Mouse (Mus musculus): ENCODE data around the gene Map3k20. TPM values are rescaled to one million over a fixed set of nuclear protein-coding genes. Genes with fewer than 3 reads are reported as not detected.
A peak's percentile ranks its signal among the peaks of the same experiment; 100 is the strongest.

Map3k20 gene
- polyA plus RNA-seq, 1 experiment from 2014 or later = 6.9 TPM

DNA sequence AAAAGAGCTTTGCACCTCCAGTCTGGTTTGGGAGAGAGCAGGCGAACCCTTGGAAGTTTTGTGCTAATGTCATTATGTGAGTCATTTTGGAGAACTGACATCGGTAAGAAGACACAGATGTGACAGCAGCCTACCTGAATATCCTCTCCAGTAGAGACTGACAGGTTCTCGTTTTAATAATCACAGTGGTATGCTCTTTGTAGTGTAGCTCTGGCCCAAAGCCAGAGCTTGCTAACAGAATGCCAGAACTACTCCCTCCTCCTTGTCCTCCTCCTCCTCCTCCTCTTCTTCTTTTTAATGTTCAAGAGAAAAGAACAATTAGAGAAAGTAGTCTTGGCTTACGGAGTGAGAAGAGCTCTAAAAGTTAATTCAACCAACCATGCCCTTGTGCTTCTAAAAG lies 31.6 kb upstream of the Map3k20 start:
- Histone ChIP-seq H3K36me3 (replicated peaks) (no peaks in the 10 kb centered on the region), H3K4me3 (no peak overlapping the region), H3K27me3 (ENCODE audit: poor library complexity, severe bottlenecking) (no peaks in the 10 kb centered on the region), H3K4me1 (peaks cover 37% of the 10 kb centered on the region), H3K27ac (peak overlapping the region; percentile 48; the same call in 1 of the 2 replicates), H3K9me3 (no peaks in the 10 kb centered on the region)
- WGBS = 77% methylated on average over 4 of the region's 4 CpGs
- no peak for DNase-seq (ENCODE audit: extremely low spot score, low spot score)

DNA sequence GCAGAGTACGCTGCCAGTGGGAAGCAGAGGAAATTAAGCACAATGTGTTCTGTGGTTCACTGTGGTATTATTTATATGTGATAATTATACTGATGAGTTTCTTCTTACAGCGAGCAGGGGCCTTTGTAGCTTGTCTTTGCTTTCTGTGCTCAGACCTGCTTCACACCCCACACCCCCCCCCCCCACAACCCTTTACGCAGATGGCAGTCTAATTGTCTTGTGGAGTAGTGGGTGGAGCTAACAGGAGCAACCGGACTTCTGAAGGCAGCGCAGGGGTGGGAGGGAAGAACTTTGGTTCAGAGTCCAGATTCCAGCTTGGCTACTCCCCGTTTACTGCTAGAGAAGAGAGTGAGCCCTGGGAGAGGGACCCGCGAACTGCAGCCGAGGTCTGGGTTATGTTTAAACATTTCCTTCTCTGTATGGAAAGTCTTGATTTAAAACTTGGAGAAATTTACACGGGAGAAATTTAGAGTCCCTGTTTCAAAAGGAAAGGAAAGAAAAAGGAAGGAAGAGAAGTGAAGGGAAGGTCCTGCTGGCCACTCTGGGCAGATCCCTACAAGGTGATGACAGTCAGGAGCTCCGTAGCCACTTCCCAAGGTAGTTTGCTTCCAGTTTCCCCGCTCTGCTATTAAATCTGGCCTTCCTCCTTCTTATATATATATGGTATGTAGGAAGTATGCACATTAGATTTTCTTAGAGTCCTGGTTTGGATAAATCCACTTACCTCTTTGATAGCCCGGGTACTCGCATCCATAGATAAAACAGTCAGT lies 30.4 kb upstream of the Map3k20 start:
- H3K4me3 ChIP-seq = peak overlapping the region; percentile 18; the same call in 1 of the 2 replicates
- peak; percentile 49 for DNase-seq (ENCODE audit: extremely low spot score, low spot score)
- no peaks in the 10 kb centered on the region for H3K36me3 ChIP-seq (replicated peaks)
- no peaks in the 10 kb centered on the region for H3K27me3 ChIP-seq (ENCODE audit: poor library complexity, severe bottlenecking)
- peaks cover 33% of the 10 kb centered on the region for H3K4me1 ChIP-seq
- 47% methylated on average over 14 of the region's 14 CpGs for WGBS
- peak overlapping the region; percentile 51; the same call in 1 of the 2 replicates for H3K27ac ChIP-seq
- H3K9me3 ChIP-seq = no peaks in the 10 kb centered on the region

DNA sequence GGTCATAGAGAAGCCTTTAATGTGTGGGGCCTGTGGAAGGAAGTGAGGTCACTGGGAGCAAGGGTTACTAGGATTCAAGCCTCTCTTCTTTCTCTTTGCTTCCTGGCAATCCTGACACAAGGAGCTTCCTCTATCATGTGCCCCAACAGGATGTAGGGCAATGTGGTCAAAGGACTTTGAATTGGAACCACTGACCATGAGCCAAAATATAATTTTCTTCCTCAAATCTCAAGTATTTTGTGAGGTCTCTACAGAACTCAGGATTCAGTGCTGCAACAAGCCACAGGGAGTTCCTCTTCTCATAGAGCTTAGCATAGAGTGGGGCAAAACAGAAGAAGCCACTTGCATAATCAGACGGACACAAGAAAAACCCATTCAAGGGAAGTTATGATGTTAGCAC lies 24.7 kb upstream of the Map3k20 start:
- H3K9me3 ChIP-seq = no peaks in the 10 kb centered on the region
- DNase-seq (ENCODE audit: extremely low spot score, low spot score) = no peak
- H3K4me3 ChIP-seq = no peak overlapping the region
- H3K4me1 ChIP-seq = peaks cover 8% of the 10 kb centered on the region
- H3K27ac ChIP-seq = no peak overlapping the region
- no peaks in the 10 kb centered on the region for H3K36me3 ChIP-seq (replicated peaks)
- no peaks in the 10 kb centered on the region for H3K27me3 ChIP-seq (ENCODE audit: poor library complexity, severe bottlenecking)
- WGBS = 89% methylated on average over 1 of the region's 1 CpGs

GRCm38 (mm10) chr2:72262814-72263480 lies 22.5 kb upstream of the Map3k20 start:
- DNase-seq (ENCODE audit: extremely low spot score, low spot score) = no peak
- H3K36me3 ChIP-seq (replicated peaks) = no peaks in the 10 kb centered on the region
- no peaks in the 10 kb centered on the region for H3K27me3 ChIP-seq (ENCODE audit: poor library complexity, severe bottlenecking)
- H3K27ac ChIP-seq = no peak overlapping the region
- WGBS = 92% methylated on average over 6 of the region's 6 CpGs
- H3K9me3 ChIP-seq = no peaks in the 10 kb centered on the region
- H3K4me3 ChIP-seq = no peak overlapping the region
- no peaks in the 10 kb centered on the region for H3K4me1 ChIP-seq

GRCm38 (mm10) chr2:72267390-72267789 lies 18.0 kb upstream of the Map3k20 start:
- 88% methylated on average over 6 of the region's 6 CpGs for WGBS
- Histone ChIP-seq H3K9me3 (no peaks in the 10 kb centered on the region), H3K4me1 (no peaks in the 10 kb centered on the region), H3K27ac (no peak overlapping the region), H3K36me3 (replicated peaks) (no peaks in the 10 kb centered on the region), H3K4me3 (no peak overlapping the region), H3K27me3 (ENCODE audit: poor library complexity, severe bottlenecking) (no peaks in the 10 kb centered on the region)
- DNase-seq (ENCODE audit: extremely low spot score, low spot score) = no peak

DNA sequence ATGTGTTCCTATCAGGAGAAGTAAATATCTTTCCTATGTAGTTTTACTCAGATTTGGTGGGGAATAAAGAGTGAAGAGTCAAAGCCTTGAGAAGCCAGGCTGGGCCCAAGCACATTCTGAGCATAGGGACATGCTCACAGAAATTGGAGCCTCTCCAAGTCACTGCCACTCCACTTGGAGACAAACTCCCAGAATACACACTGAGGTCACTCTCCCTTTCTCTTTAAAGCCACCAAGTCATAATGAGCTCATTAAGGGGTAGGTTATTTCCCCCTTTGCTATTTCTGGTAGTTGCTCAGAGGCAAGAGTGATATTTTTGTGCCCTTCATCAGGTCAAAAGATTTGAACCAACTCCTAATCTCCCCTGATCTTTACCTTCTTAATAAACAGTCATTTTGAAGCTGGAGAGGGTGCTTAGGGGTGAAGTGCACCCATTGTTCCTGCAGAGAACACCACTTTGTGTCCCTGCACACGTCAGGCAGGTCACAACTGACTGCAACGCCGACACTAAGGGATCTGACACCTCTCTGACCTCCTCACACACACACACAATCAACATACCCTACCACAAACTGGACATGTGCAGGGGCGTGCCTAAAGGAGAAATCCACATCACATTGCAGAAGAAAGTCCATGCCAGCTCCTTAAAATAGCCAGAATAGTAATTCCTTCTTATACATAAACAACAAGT lies 15.6 kb upstream of the Map3k20 start:
- WGBS = 76% methylated on average over 4 of the region's 4 CpGs
- DNase-seq (ENCODE audit: extremely low spot score, low spot score) = no peak
- Histone ChIP-seq H3K9me3 (no peaks in the 10 kb centered on the region), H3K36me3 (replicated peaks) (no peaks in the 10 kb centered on the region), H3K27ac (no peak overlapping the region), H3K4me1 (no peaks in the 10 kb centered on the region), H3K27me3 (ENCODE audit: poor library complexity, severe bottlenecking) (no peaks in the 10 kb centered on the region), H3K4me3 (no peak overlapping the region)

DNA sequence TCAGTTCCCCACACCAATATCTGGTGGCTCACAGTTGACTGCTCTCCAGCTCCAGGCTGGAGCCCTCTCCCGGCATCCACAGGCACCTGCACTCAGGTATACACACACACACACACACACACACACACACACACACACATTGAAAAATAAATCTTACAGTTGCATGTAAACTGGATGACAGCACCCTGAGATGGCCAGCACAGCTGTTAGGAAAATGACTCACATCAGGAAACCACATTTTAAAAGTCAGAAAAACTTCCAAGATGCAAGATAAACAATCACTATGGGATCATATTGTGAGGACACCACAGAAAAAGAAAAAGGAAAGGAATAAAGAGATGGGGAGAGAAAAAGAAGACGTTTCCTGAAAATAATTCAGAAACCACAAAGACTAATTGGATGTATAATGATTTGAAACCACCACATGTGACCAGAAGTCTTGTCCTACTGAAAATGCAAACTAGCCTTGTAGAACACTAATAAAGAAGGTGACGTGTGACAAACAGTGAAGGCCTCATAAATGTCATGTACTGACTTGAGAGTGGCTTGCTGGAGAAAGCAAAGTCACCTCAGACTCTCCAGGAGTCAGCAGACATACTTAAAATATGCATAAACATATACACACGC lies 7.1 kb upstream of the Map3k20 start:
- H3K4me3 ChIP-seq = no peak overlapping the region
- no peaks in the 10 kb centered on the region for H3K4me1 ChIP-seq
- H3K27ac ChIP-seq = no peak overlapping the region
- H3K9me3 ChIP-seq = no peaks in the 10 kb centered on the region
- H3K27me3 ChIP-seq (ENCODE audit: poor library complexity, severe bottlenecking) = peaks cover 9% of the 10 kb centered on the region; the same call in 1 of the 2 replicates
- H3K36me3 ChIP-seq (replicated peaks) = no peaks in the 10 kb centered on the region
- DNase-seq (ENCODE audit: extremely low spot score, low spot score) = no peak
- WGBS = 88% methylated on average over 4 of the region's 4 CpGs

- no peak for DNase-seq (ENCODE audit: extremely low spot score, low spot score)
- H3K4me1 ChIP-seq = peaks cover 4% of the 10 kb centered on the region
- 96% methylated on average over 5 of the region's 5 CpGs for WGBS
- H3K4me3 ChIP-seq = no peak overlapping the region
- no peaks in the 10 kb centered on the region for H3K9me3 ChIP-seq
- H3K27me3 ChIP-seq (ENCODE audit: poor library complexity, severe bottlenecking) = peaks cover 26% of the 10 kb centered on the region
- no peaks in the 10 kb centered on the region for H3K36me3 ChIP-seq (replicated peaks)
- H3K27ac ChIP-seq = no peak overlapping the region
Measured at GRCm38 (mm10) chr2:72280524-72280923, 4.9 kb upstream of the Map3k20 start.

DNA sequence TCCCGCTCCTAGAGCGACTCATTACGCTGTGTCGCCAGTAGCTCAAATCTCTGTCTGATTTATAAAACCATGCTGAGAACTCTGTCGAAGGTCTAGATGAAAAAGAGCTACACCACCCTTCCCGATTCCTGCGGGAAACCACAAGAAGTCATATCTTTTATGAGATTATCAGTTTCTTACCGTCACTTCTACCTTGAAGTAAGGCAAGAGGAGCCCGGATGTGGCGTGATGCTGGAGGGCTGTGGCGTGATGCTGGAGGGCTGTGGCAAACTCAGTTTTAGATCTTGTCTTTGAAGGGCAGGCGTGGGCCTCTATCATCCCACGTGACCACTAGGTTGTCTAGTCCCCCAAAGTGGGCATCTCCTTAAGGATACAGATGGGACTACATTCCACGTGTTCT lies 3.5 kb upstream of the Map3k20 start:
- H3K36me3 ChIP-seq (replicated peaks) = no peaks in the 10 kb centered on the region
- H3K4me3 ChIP-seq = no peak overlapping the region
- H3K27ac ChIP-seq = no peak overlapping the region
- H3K9me3 ChIP-seq = no peaks in the 10 kb centered on the region
- peaks cover 26% of the 10 kb centered on the region for H3K27me3 ChIP-seq (ENCODE audit: poor library complexity, severe bottlenecking)
- 93% methylated on average over 14 of the region's 14 CpGs for WGBS
- H3K4me1 ChIP-seq = peaks cover 7% of the 10 kb centered on the region
- no peak for DNase-seq (ENCODE audit: extremely low spot score, low spot score)

DNA sequence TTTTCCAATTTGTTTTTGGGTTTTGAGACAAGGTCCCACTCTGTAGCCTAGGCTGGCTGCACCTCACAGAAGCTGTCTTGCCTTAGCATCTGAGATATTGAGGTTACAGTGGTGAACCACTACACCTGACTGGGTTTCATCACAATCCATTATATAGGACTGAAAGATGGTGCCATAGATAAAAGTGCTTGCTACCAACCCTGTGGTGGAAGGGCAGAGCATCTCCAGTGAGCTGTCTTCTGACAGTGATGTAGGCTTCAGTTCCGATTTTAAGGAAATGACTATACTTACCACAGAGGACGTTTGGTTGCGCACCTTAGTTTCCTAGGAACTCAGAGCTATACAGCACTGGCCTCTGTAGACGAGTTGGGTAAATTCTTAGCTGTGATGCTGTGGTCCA lies 2.7 kb upstream of the Map3k20 start:
- peaks cover 34% of the 10 kb centered on the region for H3K27me3 ChIP-seq (ENCODE audit: poor library complexity, severe bottlenecking)
- 84% methylated on average over 4 of the region's 4 CpGs for WGBS
- no peak overlapping the region for H3K4me3 ChIP-seq
- H3K36me3 ChIP-seq (replicated peaks) = no peaks in the 10 kb centered on the region
- H3K27ac ChIP-seq = no peak overlapping the region
- H3K4me1 ChIP-seq = peaks cover 14% of the 10 kb centered on the region
- no peaks in the 10 kb centered on the region for H3K9me3 ChIP-seq
- DNase-seq (ENCODE audit: extremely low spot score, low spot score) = no peak

GRCm38 (mm10) chr2:72284689-72285088 lies 748 bp upstream of the Map3k20 start:
- peaks cover 34% of the 10 kb centered on the region for H3K27me3 ChIP-seq (ENCODE audit: poor library complexity, severe bottlenecking)

DNA sequence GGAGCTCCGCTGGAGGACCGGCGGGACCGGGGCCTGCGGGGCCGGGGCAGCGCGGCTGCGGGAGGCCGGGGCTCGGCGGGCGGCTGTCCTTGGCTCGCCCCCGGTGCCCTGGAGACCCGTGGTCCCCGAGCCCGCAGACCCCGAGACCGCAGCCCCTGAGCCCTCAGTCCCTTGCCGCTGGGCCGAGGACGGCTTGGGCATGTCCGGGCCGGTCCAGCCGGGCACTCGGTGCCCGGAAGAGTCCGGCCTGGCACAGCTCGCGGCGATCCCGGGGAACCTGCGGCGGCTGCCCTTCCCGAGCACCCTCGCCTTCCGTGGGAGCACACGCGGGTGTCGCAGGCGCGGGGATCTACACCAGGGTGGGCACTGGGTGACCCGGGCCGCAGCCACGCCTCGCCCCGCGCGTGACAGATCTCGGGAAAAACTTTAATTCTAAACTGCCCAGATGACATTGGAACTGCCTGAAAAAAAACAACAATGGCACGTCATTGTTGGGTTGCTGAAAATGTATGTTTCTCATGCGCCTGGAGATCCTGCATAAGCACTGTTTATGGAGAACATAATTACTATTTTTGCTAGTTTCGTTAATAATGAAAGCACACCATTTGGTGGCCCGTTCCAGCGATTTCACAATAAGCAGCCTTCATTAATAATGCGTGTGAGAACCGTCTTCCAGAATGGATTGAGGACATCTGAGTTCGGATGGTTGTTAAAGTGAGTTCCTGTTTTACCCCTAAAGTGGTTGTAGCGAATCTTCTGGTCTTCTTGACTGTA lies 638 bp downstream of the Map3k20 start:
- peaks cover 34% of the 10 kb centered on the region for H3K27me3 ChIP-seq (ENCODE audit: poor library complexity, severe bottlenecking)
- H3K36me3 ChIP-seq (replicated peaks) = no peaks in the 10 kb centered on the region
- DNase-seq (ENCODE audit: extremely low spot score, low spot score) = peak; percentile 30
- H3K27ac ChIP-seq = peak overlapping the region; percentile 93
- WGBS = 3% methylated on average over 46 of the region's 60 CpGs
- peak overlapping the region; percentile 97 for H3K4me3 ChIP-seq
- no peaks in the 10 kb centered on the region for H3K9me3 ChIP-seq
- peaks cover 19% of the 10 kb centered on the region for H3K4me1 ChIP-seq

More at GRCm38 (mm10) chr2:72284689-72285088, 748 bp upstream of the Map3k20 start:
- 76% methylated on average over 7 of the region's 7 CpGs for WGBS
- Histone ChIP-seq H3K27ac (no peak overlapping the region), H3K4me3 (no peak overlapping the region), H3K4me1 (peaks cover 19% of the 10 kb centered on the region), H3K9me3 (no peaks in the 10 kb centered on the region), H3K36me3 (replicated peaks) (no peaks in the 10 kb centered on the region)
- DNase-seq (ENCODE audit: extremely low spot score, low spot score) = no peak
